Mouse (Mus musculus) T-helper 1 cell (primary cell): Measurements from ENCODE around the gene Pds5b.

ENCODE experiments used
- in situ Hi-C: fragments of 300-600 bp; cut with MboI, MseI; formaldehyde crosslinking; loops from one replicate; pipeline ENCODE4 v1.15.1; 2025; ENCODE audit warnings: high pct_unique_total_duplicates

The Pds5b gene

GRCm38 (mm10) chr5:150819520-150819919 is 146.0 kb downstream of the Pds5b start:
- in situ Hi-C loops: no loop called here

DNA sequence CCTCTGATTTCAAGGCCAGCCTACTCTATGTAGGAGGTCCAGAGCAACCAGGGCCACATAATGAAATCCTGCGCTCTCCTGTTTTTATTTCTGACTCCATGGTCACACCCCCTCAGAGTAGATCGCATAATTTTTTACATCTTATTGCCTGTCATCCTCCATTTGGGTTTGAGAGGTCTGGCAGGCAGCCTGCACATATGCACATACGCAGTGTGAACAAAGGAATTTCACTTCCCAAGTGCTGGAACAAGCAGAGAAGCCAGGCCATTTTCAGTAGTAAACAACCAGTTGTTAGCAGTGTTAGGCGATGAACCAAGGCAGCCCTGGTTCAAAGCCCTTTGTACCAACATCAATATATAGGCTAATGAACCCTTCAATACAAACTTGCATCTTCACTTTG is 147.6 kb downstream of the Pds5b start:
- in situ Hi-C loops: no loop called here

GRCm38 (mm10) chr5:150822781-150823180 is 149.2 kb downstream of the Pds5b start:
- in situ Hi-C loops: no loop called here

GRCm38 (mm10) chr5:150823361-150823760 is 149.8 kb downstream of the Pds5b start:
- in situ Hi-C loops: no loop called here

- in situ Hi-C loops: no loop called here
These were observed 156.0 kb downstream of the Pds5b start for GRCm38 (mm10) chr5:150829499-150829898.

- in situ Hi-C loops: no loop called here
These were observed 157.2 kb downstream of the Pds5b start for GRCm38 (mm10) chr5:150830718-150831117.

DNA sequence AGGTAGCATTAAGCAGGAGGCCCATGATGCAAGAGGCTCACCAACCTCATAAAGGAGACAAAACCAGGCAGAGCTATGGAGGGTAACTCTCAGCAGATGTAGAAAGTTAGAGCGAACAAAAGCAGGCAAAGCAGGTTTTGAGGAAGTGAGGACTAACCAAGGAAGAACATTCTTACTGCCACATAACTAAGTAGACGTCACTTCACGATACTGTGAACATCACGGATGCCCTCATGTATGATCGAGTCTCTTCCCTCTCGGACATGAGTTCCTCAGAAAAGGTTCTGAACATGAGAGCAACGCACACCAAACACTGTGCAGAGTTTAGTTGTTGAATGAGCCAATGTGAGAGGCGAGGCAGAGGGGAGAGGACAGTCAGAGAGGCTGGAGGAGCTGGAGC is 163.2 kb downstream of the Pds5b start:
- in situ Hi-C loops: no loop called here

GRCm38 (mm10) chr5:150839688-150840541 is 166.4 kb downstream of the Pds5b start:
- in situ Hi-C loops: no loop called here

DNA sequence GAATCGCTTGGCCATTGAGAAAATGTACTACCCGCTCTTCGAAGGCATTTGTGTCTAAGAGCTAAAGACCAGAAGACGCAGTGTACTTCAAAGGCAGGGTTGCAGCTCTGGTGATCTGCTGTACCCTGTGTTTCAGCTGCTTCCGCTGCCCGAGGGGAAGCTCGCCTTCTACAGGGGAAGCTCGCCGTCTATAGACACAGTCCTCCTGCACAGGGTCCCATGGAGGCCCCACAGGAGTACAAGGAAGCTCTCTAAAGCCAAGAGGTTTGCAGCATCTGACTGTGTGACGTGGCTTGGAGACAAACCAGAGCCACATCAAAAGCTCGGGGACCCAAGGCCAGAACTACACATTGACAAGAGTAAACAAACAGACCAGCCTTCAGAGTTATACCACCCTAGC is 167.1 kb downstream of the Pds5b start:
- in situ Hi-C loops: no loop called here

DNA sequence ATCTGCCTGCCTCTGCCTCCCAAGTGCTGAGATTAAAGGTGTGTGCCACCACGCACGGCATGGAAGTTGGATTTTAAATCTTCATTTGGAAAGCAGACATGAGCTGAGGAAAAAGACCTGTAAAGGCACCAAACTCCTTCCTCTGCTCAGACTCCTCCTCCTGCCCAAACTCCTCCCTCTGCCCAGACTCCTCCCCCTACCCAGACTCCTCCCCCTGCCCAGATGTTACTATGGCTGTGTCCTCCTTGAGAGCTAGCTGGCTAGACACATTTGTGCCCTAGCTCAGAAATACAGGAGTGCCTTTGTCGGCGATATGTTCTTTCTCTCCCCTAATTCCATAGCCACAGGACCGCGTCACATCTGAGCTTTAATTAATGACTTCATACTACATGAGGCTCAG is 172.4 kb downstream of the Pds5b start:
- in situ Hi-C loops: no loop called here

DNA sequence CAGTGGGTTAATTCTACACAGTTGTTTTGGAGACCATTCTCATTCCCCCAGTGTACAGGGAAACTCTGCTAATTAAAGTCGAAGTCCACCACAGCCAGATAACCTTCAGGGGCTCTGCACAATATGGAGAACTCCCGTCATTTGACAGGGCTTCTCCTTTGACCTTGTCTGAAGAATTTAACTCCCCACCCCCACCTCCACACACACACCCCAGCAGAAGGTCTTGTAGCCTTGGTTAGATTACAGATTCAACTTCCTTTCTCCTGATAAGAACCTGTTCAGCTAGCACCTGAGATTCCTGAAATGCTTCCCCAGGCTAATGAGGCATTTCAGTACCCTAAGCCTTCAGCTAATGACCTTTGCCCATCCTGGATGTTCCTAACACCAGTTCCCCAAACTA is 177.3 kb downstream of the Pds5b start:
- in situ Hi-C loops: loop anchor here (10.0 kb wide), 1 partner anchor 1586 kb away; the partner anchor contains the start of gene Alox5ap

DNA sequence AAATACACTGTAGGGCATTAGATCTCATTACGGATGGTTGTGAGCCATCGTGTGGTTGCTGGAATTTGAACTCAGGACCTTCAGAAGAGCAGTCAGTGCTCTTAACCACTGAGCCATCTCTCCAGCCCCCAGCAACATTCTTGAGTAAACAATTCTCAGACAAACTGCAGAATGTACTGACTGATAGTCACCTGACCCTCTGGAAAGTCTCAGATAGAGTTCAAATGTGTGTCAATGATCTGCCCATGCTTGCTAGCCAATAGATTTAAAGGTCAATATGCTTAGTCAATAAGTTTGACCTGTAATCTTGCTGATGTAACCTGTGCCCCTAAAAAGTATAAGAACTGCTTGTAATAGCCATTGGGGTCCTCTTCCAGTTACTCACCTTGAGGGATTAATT is 178.6 kb downstream of the Pds5b start:
- in situ Hi-C loops: loop anchor here (10.0 kb wide), 1 partner anchor 1587 kb away; the partner anchor contains the start of gene Alox5ap

DNA sequence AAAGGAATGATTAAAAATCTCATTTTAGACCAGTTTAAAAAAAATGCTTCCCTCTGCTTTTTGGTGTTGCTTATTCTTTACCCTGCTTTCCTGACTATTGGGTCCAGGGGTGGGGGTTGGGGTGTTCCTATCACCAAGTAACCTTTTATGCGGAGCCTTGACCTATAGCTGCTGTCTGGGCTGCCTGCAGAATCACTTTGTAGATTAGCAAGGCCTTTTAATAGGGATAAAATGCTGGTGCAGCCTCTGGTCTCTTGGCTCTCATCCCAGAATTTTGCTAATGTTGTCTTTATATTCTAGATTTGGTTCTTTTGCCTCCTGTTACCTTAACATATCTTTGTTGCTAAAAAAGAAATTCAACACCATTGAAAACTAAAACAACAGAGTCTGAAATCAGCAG is 181.0 kb downstream of the Pds5b start:
- in situ Hi-C loops: loop anchor here (10.0 kb wide), 1 partner anchor 1590 kb away; the partner anchor contains the start of gene Alox5ap

GRCm38 (mm10) chr5:150859642-150860194 is 186.2 kb downstream of the Pds5b start:
- in situ Hi-C loops: loop anchor here (10.0 kb wide), 1 partner anchor 1595 kb away; the partner anchor contains the start of gene Alox5ap
